Mouse (Mus musculus): ENCODE measurements around the gene Rnf103. TPM values are rescaled to one million over a fixed set of nuclear protein-coding genes. Genes with fewer than 3 reads are reported as not detected.
"Not testable (repeated sequence)": the region's sequence is repeated elsewhere in the genome, so short reads cannot be mapped to it uniquely, and the experiment has no call there.

Gene Rnf103
- total and polyA plus RNA-seq, 2 experiments from 2014 or later = 21.3 to 41.0 TPM

DNA sequence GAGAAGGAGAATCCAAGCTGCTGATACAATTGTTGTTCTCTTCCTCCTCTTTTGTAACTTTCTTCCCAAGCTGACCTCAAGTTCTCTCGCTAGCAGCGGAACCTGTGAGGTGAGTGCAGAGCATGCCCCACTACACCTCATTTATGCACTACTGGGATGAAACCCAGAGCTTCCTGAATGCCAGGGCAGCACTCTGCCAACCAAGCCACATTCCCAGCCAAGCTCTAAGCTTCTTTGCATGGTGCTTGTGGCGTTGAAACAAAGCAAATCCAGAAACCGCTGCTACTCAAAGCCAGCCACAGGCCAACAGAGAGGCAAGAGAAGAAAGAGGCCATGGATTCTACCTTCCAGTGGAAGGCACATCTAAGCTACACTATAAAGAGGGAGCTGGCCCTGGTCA, 25.9 kb upstream of the Rnf103 start:
- no peak overlapping the region for H3K9ac ChIP-seq
- H3K27me3 ChIP-seq (ENCODE audit: insufficient read depth, low read length) = no peaks in the 10 kb centered on the region
- H3K4me3 ChIP-seq (ENCODE audit: low read depth, low read length) = no peak overlapping the region
- no peaks in the 10 kb centered on the region for H3K9me3 ChIP-seq (ENCODE audit: low read length)
- no peak overlapping the region for H3K4me2 ChIP-seq (ENCODE audit: low read depth)
- WGBS = 58% methylated on average over 4 of the region's 4 CpGs
- H3K36me3 ChIP-seq (ENCODE audit: insufficient read depth) = no peaks in the 10 kb centered on the region
- no peak for ATAC-seq
- H3K4me1 ChIP-seq (ENCODE audit: insufficient read depth) = no peaks in the 10 kb centered on the region
- H3K27ac ChIP-seq (ENCODE audit: low read depth, low read length) = no peak overlapping the region
- peak; percentile 6 for DNase-seq
- no peak for TF ChIP-seq CTCF (IDR thresholded peaks at IDR 0.05; ENCODE audit: low read depth)

DNA sequence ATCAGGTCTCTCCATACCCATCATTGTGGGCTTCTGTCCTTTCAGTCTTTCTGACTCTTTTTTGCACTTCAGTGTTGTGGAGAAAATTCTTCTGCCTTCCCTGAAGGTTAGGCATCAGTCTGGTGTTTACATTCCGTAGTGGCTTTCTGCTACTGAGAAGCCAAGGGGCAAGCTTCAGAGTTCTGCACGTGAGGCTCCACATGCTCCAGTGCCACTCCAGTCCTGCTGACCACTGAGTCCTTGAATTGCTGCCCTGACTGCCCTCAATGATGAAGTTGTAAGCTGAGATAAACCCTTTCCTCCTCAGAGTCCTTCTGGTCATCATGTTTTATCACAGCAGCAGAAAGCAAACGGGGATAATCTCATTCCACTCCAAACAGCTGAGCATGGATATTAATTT, 24.4 kb upstream of the Rnf103 start:
- H3K4me3 ChIP-seq (ENCODE audit: low read depth, low read length) = no peak overlapping the region
- H3K36me3 ChIP-seq (ENCODE audit: insufficient read depth) = no peaks in the 10 kb centered on the region
- no peaks in the 10 kb centered on the region for H3K4me1 ChIP-seq (ENCODE audit: insufficient read depth)
- TF ChIP-seq CTCF (IDR thresholded peaks at IDR 0.05; ENCODE audit: low read depth) = no peak
- H3K27me3 ChIP-seq (ENCODE audit: insufficient read depth, low read length) = no peaks in the 10 kb centered on the region
- WGBS = 73% methylated on average over 3 of the region's 3 CpGs
- no peaks in the 10 kb centered on the region for H3K9me3 ChIP-seq (ENCODE audit: low read length)
- H3K27ac ChIP-seq (ENCODE audit: low read depth, low read length) = no peak overlapping the region
- H3K9ac ChIP-seq = no peak overlapping the region
- DNase-seq = no peak
- ATAC-seq = no peak
- H3K4me2 ChIP-seq (ENCODE audit: low read depth) = no peak overlapping the region

DNA sequence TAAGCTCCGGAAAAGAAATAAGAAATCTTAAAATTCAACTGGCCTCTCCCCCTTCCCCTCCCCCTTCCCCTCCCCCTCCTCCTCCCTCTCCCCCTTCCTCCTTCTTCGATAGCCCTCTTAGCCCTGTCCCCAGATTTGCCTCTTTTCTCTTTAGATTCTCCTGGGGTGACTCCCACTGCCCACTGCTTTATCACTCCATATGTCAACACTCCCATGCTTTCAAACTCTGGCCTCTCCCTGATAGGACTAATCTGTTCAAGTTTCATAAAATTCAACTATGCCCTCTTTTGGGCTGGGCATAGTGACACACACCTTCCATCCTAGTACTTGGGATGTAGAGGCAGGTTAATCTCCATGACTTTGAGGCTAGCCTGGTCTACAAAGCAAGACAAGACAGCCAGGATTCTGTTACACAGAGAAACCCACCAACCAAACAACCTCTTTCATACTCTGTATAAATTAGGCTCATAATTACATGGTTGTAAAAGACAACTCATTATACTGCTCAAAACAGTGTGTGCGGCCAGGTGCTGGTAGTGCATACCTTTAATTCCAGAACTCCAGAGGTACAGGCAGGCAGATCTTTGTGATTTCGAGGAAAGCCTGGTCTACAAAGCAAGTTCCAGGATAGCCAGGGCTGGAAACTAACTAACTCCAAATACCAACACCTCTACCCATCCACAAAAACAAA, 21.7 kb upstream of the Rnf103 start:
- H3K4me3 ChIP-seq (ENCODE audit: low read depth, low read length) = no peak overlapping the region
- DNase-seq (no peak), ATAC-seq (no peak)
- no peak overlapping the region for H3K27ac ChIP-seq (ENCODE audit: low read depth, low read length)
- H3K9me3 ChIP-seq (ENCODE audit: low read length) = no peaks in the 10 kb centered on the region
- no peak overlapping the region for H3K4me2 ChIP-seq (ENCODE audit: low read depth)
- H3K36me3 ChIP-seq (ENCODE audit: insufficient read depth) = no peaks in the 10 kb centered on the region
- H3K27me3 ChIP-seq (ENCODE audit: insufficient read depth, low read length) = no peaks in the 10 kb centered on the region
- no peaks in the 10 kb centered on the region for H3K4me1 ChIP-seq (ENCODE audit: insufficient read depth)
- H3K9ac ChIP-seq = no peak overlapping the region
- no peak for TF ChIP-seq CTCF (IDR thresholded peaks at IDR 0.05; ENCODE audit: low read depth)
- 88% methylated on average over 4 of the region's 4 CpGs for WGBS

DNA sequence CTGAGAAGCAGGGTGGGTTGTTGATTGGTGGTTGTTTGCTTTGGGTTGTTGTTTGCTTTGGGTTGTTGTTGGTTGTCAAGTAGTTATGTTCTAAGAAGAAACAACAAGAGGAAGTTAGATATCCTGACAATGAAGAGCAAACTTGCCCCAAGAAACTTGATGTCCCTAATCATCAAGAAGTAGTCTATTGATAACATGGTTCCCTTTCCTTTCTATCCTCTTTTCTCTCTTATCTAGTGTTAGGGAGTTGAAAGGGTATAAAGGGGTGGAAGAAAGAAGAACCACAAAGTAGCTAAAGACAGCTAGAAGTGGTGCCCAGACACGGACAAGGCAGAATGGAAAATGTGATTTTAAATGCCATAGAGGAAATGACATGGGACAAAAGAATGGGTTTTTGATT, 20.9 kb upstream of the Rnf103 start:
- H3K9ac ChIP-seq = no peak overlapping the region
- H3K36me3 ChIP-seq (ENCODE audit: insufficient read depth) = no peaks in the 10 kb centered on the region
- H3K27me3 ChIP-seq (ENCODE audit: insufficient read depth, low read length) = no peaks in the 10 kb centered on the region
- ATAC-seq (no peak), DNase-seq (no peak)
- 86% methylated on average over 1 of the region's 1 CpGs for WGBS
- H3K4me2 ChIP-seq (ENCODE audit: low read depth) = no peak overlapping the region
- H3K27ac ChIP-seq (ENCODE audit: low read depth, low read length) = no peak overlapping the region
- H3K4me1 ChIP-seq (ENCODE audit: insufficient read depth) = no peaks in the 10 kb centered on the region
- no peaks in the 10 kb centered on the region for H3K9me3 ChIP-seq (ENCODE audit: low read length)
- H3K4me3 ChIP-seq (ENCODE audit: low read depth, low read length) = no peak overlapping the region
- no peak for TF ChIP-seq CTCF (IDR thresholded peaks at IDR 0.05; ENCODE audit: low read depth)

DNA sequence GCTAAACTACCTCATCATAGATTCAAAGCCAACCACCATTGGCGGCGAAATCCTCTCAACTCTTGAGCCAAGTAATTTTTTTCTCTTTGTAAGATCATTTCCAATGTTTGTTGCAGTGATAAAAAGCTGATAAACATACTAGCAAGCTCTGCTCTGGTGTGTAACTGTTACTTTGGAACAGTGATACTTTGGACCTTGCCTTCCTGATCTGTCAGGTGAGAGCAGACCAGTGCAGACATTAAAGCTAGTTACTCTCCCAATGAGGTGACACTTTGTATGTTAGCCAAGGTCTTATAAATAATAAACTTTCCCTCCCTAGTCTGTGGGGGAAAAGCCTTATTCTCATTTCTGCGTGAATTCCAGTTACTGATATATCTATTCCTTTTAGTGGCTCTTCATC, 18.1 kb upstream of the Rnf103 start:
- no peaks in the 10 kb centered on the region for H3K36me3 ChIP-seq (ENCODE audit: insufficient read depth)
- no peak overlapping the region for H3K4me3 ChIP-seq (ENCODE audit: low read depth, low read length)
- no peaks in the 10 kb centered on the region for H3K4me1 ChIP-seq (ENCODE audit: insufficient read depth)
- ATAC-seq (no peak), DNase-seq (no peak)
- WGBS = 84% methylated on average over 3 of the region's 3 CpGs
- no peak overlapping the region for H3K9ac ChIP-seq
- no peak for TF ChIP-seq CTCF (IDR thresholded peaks at IDR 0.05; ENCODE audit: low read depth)
- H3K9me3 ChIP-seq (ENCODE audit: low read length) = no peaks in the 10 kb centered on the region
- H3K4me2 ChIP-seq (ENCODE audit: low read depth) = no peak overlapping the region
- no peak overlapping the region for H3K27ac ChIP-seq (ENCODE audit: low read depth, low read length)
- no peaks in the 10 kb centered on the region for H3K27me3 ChIP-seq (ENCODE audit: insufficient read depth, low read length)

DNA sequence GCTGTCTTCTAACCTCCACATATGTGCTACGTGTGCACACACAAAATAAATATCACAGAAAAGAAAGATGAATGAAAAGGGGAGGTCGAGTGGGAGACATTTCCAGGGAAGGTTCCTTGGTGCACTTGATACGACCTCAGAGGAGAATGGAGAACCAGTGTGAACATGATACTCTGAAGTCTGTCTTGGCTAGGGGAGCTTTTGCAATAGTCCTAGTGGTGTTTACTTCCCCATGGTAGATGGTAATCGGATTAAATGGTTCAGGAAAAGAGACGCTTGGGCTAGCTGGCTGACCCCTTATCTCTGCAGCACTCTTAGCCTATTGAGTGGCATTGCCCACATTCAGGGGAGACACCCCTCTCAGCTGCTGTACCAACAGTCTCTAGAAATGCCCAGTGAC, 16.9 kb upstream of the Rnf103 start:
- Histone ChIP-seq H3K27me3 (ENCODE audit: insufficient read depth, low read length) (no peaks in the 10 kb centered on the region), H3K9ac (no peak overlapping the region), H3K4me1 (ENCODE audit: insufficient read depth) (no peaks in the 10 kb centered on the region), H3K9me3 (ENCODE audit: low read length) (no peaks in the 10 kb centered on the region), H3K4me3 (ENCODE audit: low read depth, low read length) (no peak overlapping the region), H3K36me3 (ENCODE audit: insufficient read depth) (no peaks in the 10 kb centered on the region), H3K4me2 (ENCODE audit: low read depth) (no peak overlapping the region), H3K27ac (ENCODE audit: low read depth, low read length) (no peak overlapping the region)
- no peak for DNase-seq
- 81% methylated on average over 5 of the region's 5 CpGs for WGBS
- no peak for ATAC-seq
- no peak for TF ChIP-seq CTCF (IDR thresholded peaks at IDR 0.05; ENCODE audit: low read depth)

DNA sequence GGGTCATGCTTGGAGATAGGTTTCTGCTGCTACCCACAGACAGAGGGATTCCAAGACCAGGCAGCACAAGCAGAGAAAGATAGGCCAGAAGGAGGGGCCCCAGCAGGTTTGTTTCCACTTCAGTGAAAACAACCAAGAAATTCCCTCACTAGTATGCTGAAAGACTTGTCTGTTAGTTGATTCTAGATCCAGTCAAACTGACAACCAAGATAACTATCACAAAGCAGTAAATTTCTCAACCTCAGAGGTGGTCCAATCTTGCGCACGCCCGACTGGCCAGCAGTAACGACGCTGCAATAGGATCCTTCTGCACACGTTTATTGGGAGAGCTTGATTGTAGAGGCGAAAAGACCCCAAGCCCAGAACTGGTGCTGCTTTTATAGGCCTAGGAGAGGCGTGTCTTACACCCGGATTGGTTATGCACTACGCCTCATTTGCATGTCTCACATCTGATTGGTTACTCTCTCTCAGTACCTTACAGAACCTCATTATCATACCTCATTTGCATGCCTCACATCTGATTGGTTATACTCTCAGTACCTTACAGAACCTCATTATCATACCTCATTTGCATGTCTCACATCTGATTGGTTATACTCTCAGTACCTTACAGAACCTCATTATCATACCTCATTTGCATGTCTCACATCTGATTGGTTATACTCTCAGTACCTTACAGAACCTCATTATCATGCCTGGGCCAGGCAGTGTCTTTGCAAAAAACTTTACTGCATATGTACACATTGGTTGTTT, 14.7 kb upstream of the Rnf103 start:
- WGBS = 85% methylated on average over 10 of the region's 10 CpGs

DNA sequence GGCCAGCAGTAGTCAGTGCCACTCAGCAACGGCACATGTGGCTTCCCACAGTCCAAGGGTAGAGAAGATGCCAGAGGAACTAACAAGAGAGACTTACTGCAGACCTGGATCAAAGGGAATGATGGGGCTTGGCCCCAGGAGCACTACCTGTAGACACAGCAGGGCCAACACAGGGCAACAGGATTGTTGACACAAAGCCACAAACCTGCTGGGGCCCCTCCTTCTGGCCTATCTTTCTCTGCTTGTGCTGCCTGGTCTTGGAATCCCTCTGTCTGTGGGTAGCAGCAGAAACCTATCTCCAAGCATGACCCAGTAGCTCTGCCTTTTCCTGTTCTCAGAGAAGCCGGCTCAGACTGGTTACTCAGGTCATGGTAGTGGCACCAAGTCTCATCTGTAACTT, 14.1 kb upstream of the Rnf103 start:
- DNase-seq; H3K4me2 ChIP-seq (ENCODE audit: low read depth); H3K9ac ChIP-seq; H3K27ac ChIP-seq (ENCODE audit: low read depth, low read length); H3K4me1 ChIP-seq (ENCODE audit: insufficient read depth); ATAC-seq; H3K9me3 ChIP-seq (ENCODE audit: low read length); H3K27me3 ChIP-seq (ENCODE audit: insufficient read depth, low read length); H3K36me3 ChIP-seq (ENCODE audit: insufficient read depth); H3K4me3 ChIP-seq (ENCODE audit: low read depth, low read length): not testable (repeated sequence)
- whole genome bisulfite sequencing = 89% methylated on average over 2 of the region's 2 CpGs

More for the DNA sequence above, 14.7 kb upstream of the Rnf103 start:
- not testable (repeated sequence) for H3K27me3 ChIP-seq (ENCODE audit: insufficient read depth, low read length); H3K9ac ChIP-seq; H3K27ac ChIP-seq (ENCODE audit: low read depth, low read length); H3K36me3 ChIP-seq (ENCODE audit: insufficient read depth); H3K9me3 ChIP-seq (ENCODE audit: low read length); DNase-seq; H3K4me1 ChIP-seq (ENCODE audit: insufficient read depth); H3K4me3 ChIP-seq (ENCODE audit: low read depth, low read length); ATAC-seq; H3K4me2 ChIP-seq (ENCODE audit: low read depth)
